Mouse (Mus musculus) lung, embryonic 16.5 days (tissue): ENCODE results near the gene Slc44a4. TPM values are rescaled to one million over a fixed set of nuclear protein-coding genes. Genes with fewer than 3 reads are reported as not detected.
A peak's percentile ranks its signal among the peaks of the same experiment; 100 is the strongest.

Experiments
- ATAC-seq: fragments of 200-750 bp; cut with Nextera tagmentation; 2 replicates; pipeline ENCODE4 v1.8.0; 2017; ENCODE audit warnings: low read depth, mild to moderate bottlenecking, moderate library complexity
- H3K27ac ChIP-seq: fragments of 300-500 bp; sonication (generic); 2 replicates; pipeline ENCODE4 v1.5.1; 2014; ENCODE audit warnings: mild to moderate bottlenecking, control low read depth, low read length
- H3K27me3 ChIP-seq: fragments of 300-500 bp; sonication (generic); 2 replicates; pipeline ENCODE4 v1.6.1; 2014; ENCODE audit warnings: low read depth, low read length, mixed read lengths; ENCODE audit not compliant: control insufficient read depth, insufficient read depth
- H3K36me3 ChIP-seq: fragments of 300-500 bp; sonication (generic); 2 replicates; pipeline ENCODE4 v1.6.1; 2014; ENCODE audit warnings: low read length; ENCODE audit not compliant: control insufficient read depth, insufficient read depth
- H3K4me1 ChIP-seq: fragments of 300-500 bp; sonication (generic); replicated peaks from 2 replicates; pipeline ENCODE4 v1.6.1; 2014; ENCODE audit warnings: low read length, mixed read lengths; ENCODE audit not compliant: control insufficient read depth, insufficient read depth
- H3K4me2 ChIP-seq: fragments of 300-500 bp; sonication (generic); 2 replicates; pipeline ENCODE4 v1.6.1; 2014; ENCODE audit warnings: low read depth, low read length, control low read depth
- H3K4me3 ChIP-seq: fragments of 300-500 bp; sonication (generic); 2 replicates; pipeline ENCODE4 v1.5.1; 2014; ENCODE audit warnings: mild to moderate bottlenecking, low read length, control low read depth
- H3K9ac ChIP-seq: fragments of 300-500 bp; sonication (generic); 2 replicates; pipeline ENCODE4 v1.6.1; 2014; ENCODE audit warnings: low read length, control low read depth
- H3K9me3 ChIP-seq: fragments of 300-500 bp; sonication (generic); 2 replicates; pipeline ENCODE4 v1.6.1; 2016; ENCODE audit warnings: low read length; ENCODE audit not compliant: control insufficient read depth
- WGBS: fragments of 180-500 bp; shearing (Covaris S2); extraction: QIAGEN DNeasy Blood & Tissue Kit; methylation state at CpG from one replicate; pipeline ENCODE4 v1.1.7; 2014; 5-methylcytosine and 5-hydroxymethylcytosine counted together
- polyA plus RNA-seq: library from polyadenylated mRNA; unstranded; fragments of >200 nt; fragmentation: Nextera tagmentation; extraction: Ambion mirVana; gene quantifications from 2 replicates; pipeline ENCODE4 v1.2.1, GENCODE M21; 2015

Slc44a4 gene
- polyA plus RNA-seq, 1 experiment from 2014 or later, result 1.5 TPM

GRCm38 (mm10) chr17:34887942-34888341, 26.3 kb upstream of the Slc44a4 start:
- Histone ChIP-seq H3K27me3 (no peaks in the 10 kb centered on the region), H3K36me3 (no peaks in the 10 kb centered on the region), H3K4me1 (no peaks in the 10 kb centered on the region), H3K9me3 (no peaks in the 10 kb centered on the region), H3K27ac (no peak overlapping the region), H3K4me3 (no peak overlapping the region), H3K9ac (no peak overlapping the region), H3K4me2 (no peak overlapping the region)
- ATAC-seq, result no peak
- WGBS, result 82% methylated on average over 5 of the region's 5 CpGs

DNA sequence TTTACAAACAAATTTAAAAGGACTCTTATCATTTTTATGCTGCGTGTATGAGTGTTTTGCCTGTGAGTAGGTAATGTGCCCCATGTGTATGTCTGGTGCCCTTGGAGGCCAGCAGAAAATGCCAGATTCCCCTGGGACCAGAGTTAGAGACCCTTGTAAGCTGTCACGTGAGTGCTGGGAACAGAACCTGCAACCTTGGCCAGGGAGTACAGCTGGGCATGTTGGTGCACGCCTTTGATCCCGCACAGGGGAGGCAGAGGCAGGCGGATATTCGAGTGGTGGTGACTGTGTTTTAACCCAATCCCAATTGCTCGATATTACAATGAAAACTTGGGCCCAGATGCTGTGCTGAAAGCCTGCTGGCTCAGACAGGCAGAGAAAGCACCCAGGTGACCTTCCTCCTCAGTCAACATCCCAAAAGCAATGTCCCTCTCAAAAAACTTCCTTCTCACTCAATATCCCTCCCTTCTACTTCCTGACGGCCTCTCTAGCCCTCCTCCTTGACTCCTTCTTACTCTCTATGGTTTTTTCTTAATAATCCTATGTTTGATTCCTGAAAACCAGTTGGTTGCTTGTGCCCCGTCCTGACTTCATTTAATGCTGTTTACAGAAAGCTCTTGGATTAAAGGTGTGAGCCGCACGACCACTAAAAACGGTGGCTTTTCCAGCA, 24.1 kb upstream of the Slc44a4 start:
- 80% methylated on average over 12 of the region's 12 CpGs for WGBS
- H3K9me3 ChIP-seq, result no peaks in the 10 kb centered on the region
- ATAC-seq, result no peak
- no peaks in the 10 kb centered on the region for H3K36me3 ChIP-seq
- H3K4me1 ChIP-seq, result peaks cover 4% of the 10 kb centered on the region; the same call in 1 of the 2 replicates
- no peak overlapping the region for H3K4me3 ChIP-seq
- H3K27ac ChIP-seq, result no peak overlapping the region
- H3K27me3 ChIP-seq, result no peaks in the 10 kb centered on the region
- no peak overlapping the region for H3K9ac ChIP-seq
- no peak overlapping the region for H3K4me2 ChIP-seq

GRCm38 (mm10) chr17:34891377-34891776, 22.9 kb upstream of the Slc44a4 start:
- Histone ChIP-seq H3K9ac (no peak overlapping the region), H3K4me1 (peaks cover 16% of the 10 kb centered on the region), H3K36me3 (peaks cover 7% of the 10 kb centered on the region), H3K4me2 (no peak overlapping the region), H3K27me3 (no peaks in the 10 kb centered on the region), H3K9me3 (no peaks in the 10 kb centered on the region), H3K27ac (no peak overlapping the region), H3K4me3 (no peak overlapping the region)
- ATAC-seq, result no peak
- WGBS, result 89% methylated on average over 2 of the region's 2 CpGs

- peak overlapping the region; percentile 70 for H3K9ac ChIP-seq
- 74% methylated on average over 12 of the region's 12 CpGs for WGBS
- peaks cover 26% of the 10 kb centered on the region for H3K4me1 ChIP-seq
- peak overlapping the region; percentile 78 for H3K4me2 ChIP-seq
- peak overlapping the region; percentile 53; the same call in 1 of the 2 replicates for H3K27ac ChIP-seq
- ATAC-seq, result no peak
- H3K27me3 ChIP-seq, result no peaks in the 10 kb centered on the region
- peak overlapping the region; percentile 71 for H3K4me3 ChIP-seq
- H3K9me3 ChIP-seq, result no peaks in the 10 kb centered on the region
- H3K36me3 ChIP-seq, result peaks cover 8% of the 10 kb centered on the region
Measured at GRCm38 (mm10) chr17:34893072-34893824, 21.0 kb upstream of the Slc44a4 start.

GRCm38 (mm10) chr17:34894074-34894597, 20.1 kb upstream of the Slc44a4 start:
- WGBS, result under 1% methylated on average over 24 of the region's 51 CpGs
- H3K27ac ChIP-seq, result peak overlapping the region; percentile 92
- H3K4me1 ChIP-seq, result peaks cover 26% of the 10 kb centered on the region
- H3K27me3 ChIP-seq, result no peaks in the 10 kb centered on the region
- peak overlapping the region; percentile 84 for H3K4me2 ChIP-seq
- peak; percentile 93 for ATAC-seq
- H3K36me3 ChIP-seq, result peaks cover 8% of the 10 kb centered on the region
- peak overlapping the region; percentile 87 for H3K9ac ChIP-seq
- peak overlapping the region; percentile 71 for H3K4me3 ChIP-seq
- H3K9me3 ChIP-seq, result no peaks in the 10 kb centered on the region

DNA sequence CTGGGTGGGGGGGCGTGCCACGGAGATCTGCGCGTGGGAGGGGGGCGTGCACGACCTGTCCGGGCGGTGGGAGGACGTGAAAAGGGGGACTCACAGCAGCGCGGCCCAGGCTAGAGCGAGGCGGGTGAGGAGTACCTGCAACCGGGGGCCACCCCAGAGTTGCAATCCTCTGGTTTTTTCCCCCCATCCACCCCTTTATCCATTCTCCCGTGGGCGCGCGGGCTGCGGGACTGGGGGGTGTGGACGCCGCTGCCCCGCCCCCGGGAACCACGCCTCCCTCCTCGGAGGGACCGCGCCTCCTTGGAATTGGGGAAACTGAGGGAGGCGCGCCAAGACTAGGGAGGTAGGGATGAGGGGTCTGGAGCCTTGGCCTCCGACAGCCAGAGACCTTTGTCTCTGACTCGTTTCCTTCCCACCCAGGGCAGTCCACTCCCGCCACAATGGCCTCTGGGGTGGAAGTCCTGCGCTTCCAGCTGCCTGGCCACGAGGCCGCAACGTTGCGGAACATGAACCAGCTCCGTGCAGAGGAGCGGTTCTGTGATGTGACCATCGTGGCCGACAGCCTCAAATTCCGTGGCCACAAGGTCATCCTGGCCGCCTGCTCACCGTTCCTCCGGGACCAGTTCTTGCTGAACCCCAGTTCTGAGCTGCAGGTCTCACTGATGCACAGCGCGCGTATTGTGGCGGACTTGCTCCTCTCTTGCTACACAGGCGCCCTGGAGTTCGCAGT, 19.3 kb upstream of the Slc44a4 start:
- H3K27ac ChIP-seq, result peak overlapping the region; percentile 92
- peak; percentile 8; the same call in 1 of the 2 replicates for ATAC-seq
- WGBS, result 6% methylated on average over 42 of the region's 51 CpGs

DNA sequence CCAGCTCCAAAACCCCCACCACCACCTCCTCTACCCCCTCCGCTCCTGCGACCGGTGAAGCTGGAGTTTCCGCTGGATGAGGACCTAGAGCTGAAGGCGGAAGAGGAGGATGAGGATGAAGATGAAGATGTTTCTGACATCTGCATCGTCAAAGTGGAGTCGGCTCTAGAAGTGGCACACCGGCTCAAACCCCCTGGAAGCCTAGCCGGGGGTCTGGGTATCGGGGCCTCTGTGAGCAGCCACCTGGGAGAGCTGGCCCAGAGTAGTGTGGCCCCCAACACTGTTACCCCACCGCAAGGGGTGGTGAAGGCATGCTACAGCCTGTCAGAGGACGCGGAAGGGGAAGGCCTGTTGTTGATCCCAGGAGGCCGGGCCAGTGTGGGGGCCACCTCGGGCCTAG, 18.5 kb upstream of the Slc44a4 start:
- WGBS, result 92% methylated on average over 15 of the region's 15 CpGs
- no peaks in the 10 kb centered on the region for H3K9me3 ChIP-seq

More for the DNA sequence above, 19.3 kb upstream of the Slc44a4 start:
- H3K4me1 ChIP-seq, result peaks cover 26% of the 10 kb centered on the region
- peaks cover 8% of the 10 kb centered on the region for H3K36me3 ChIP-seq
- H3K4me3 ChIP-seq, result peak overlapping the region; percentile 71
- no peaks in the 10 kb centered on the region for H3K9me3 ChIP-seq
- H3K9ac ChIP-seq, result peak overlapping the region; percentile 87
- no peaks in the 10 kb centered on the region for H3K27me3 ChIP-seq
- H3K4me2 ChIP-seq, result peak overlapping the region; percentile 84

DNA sequence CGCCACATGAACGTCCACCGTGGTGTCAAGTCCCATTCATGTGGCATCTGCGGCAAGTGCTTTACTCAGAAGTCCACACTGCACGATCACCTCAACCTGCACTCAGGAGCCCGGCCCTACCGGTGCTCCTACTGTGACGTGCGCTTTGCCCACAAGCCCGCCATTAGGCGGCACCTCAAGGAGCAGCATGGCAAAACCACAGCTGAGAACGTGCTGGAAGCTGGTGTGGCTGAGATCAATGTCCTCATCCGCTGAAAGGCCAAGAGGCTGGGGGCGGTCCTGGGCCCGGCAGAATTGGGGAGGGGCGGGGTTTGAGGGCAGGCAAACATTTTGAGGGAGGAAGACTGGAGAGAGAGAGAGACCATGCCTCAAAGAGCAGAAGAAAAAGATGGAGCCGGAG, 17.9 kb upstream of the Slc44a4 start:
- H3K4me3 ChIP-seq, result no peak overlapping the region
- no peak overlapping the region for H3K27ac ChIP-seq
- no peak overlapping the region for H3K9ac ChIP-seq
- no peaks in the 10 kb centered on the region for H3K9me3 ChIP-seq
- 78% methylated on average over 17 of the region's 17 CpGs for WGBS
- H3K4me2 ChIP-seq, result no peak overlapping the region
- peaks cover 8% of the 10 kb centered on the region for H3K36me3 ChIP-seq
- no peak for ATAC-seq
- H3K4me1 ChIP-seq, result peaks cover 30% of the 10 kb centered on the region
- no peaks in the 10 kb centered on the region for H3K27me3 ChIP-seq

More for the DNA sequence above, 18.5 kb upstream of the Slc44a4 start:
- H3K4me1 ChIP-seq, result peaks cover 30% of the 10 kb centered on the region
- peak overlapping the region; percentile 84; the same call in 1 of the 2 replicates for H3K4me2 ChIP-seq
- no peak for ATAC-seq
- peak overlapping the region; percentile 71; the same call in 1 of the 2 replicates for H3K4me3 ChIP-seq
- H3K9ac ChIP-seq, result peak overlapping the region; percentile 35; the same call in 1 of the 2 replicates
- H3K27ac ChIP-seq, result no peak overlapping the region; the same call in 1 of the 2 replicates
- peaks cover 8% of the 10 kb centered on the region for H3K36me3 ChIP-seq
- no peaks in the 10 kb centered on the region for H3K27me3 ChIP-seq
